Mouse (Mus musculus): ENCODE data around the gene Cnnm4.

DNA sequence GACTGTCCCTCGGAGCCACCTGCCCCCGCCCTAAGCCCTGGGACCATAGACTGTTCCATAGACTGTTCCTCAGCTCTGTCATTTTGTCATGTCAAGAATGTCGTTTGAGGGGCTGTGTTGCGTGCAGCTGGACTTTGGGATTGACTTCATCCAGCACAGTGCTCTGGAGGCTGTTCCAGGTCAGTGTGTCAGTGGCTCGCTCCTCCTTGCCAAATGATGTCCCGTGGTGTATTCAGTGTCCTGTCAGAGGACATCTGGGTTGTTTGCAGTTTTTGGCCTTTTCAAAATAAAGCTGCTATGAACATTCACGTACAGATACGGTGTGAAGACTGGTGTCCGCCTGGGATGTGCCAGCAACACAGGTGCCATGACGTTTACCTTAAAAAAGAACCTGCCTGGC lies 55.5 kb downstream of the Cnnm4 start:
- no peak for TF ChIP-seq CTCF (IDR thresholded peaks at IDR 0.05; ENCODE audit: low read depth, low read length)
- TF ChIP-seq POLR2A (IDR thresholded peaks at IDR 0.05; ENCODE audit: extremely low read depth, insufficient read depth, low read length): no peak

Measured in liver, adult 2 months (tissue).